Mouse (Mus musculus): ENCODE data around the gene Pmp22. TPM values are rescaled to one million over a fixed set of nuclear protein-coding genes. Genes with fewer than 3 reads are reported as not detected.

Pmp22 gene
- polyA plus RNA-seq, 1 experiment from 2014 or later: 43.7 TPM

DNA sequence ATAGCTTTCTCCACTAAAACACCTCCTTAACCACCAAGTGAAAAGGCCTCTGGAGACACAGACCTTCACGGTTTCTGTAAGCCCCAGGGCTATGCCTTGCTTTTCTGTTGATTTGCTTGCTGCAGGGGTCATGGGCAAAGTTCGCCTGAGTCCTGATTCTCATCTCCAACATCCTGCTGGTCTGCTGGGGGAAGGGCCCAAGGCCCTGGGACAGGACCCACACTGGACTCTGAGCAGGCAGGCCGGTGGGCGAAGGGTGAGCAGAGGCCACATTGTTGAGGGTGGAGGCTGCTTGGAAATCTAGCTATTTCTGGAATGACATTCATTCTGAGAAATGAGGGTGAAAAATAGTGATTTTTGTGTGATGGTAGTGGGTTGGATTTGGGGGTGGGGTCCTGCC is 14.0 kb downstream of the Pmp22 start:
- H3K27me3 ChIP-seq (ENCODE audit: insufficient read depth, poor library complexity, severe bottlenecking): no peaks in the 10 kb centered on the region; the same call in 1 of the 2 replicates
- H3K4me1 ChIP-seq (replicated peaks): peaks cover 16% of the 10 kb centered on the region; the same call in 1 of the 2 replicates
- no peak overlapping the region for H3K27ac ChIP-seq
- WGBS: 79% methylated on average over 4 of the region's 4 CpGs
- DNase-seq (ENCODE audit: low spot score): no peak
- H3K4me3 ChIP-seq: no peak overlapping the region
- no peaks in the 10 kb centered on the region for H3K9me3 ChIP-seq
- H3K36me3 ChIP-seq: peaks cover 3% of the 10 kb centered on the region; the same call in 1 of the 2 replicates

DNA sequence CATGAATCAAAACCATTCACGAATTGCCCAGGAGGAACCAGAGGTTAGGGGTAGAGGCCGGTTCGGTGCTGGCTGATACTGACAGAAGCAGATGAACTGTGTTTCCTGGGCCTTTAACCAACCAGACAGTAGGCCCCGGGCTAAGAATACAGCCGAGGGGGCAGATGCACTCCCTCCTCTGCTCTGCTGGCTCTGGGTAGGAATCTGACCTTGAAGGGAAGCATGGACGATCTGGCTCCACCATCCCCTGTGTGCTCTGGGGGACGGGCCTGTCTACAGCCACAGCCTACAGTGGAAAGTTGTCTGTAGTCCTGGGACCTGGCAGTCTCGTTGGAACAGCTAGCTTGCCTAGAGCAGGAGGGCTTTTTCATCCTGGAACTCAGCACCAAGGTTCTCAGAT is 14.7 kb downstream of the Pmp22 start:
- no peak overlapping the region for H3K27ac ChIP-seq
- WGBS: 81% methylated on average over 8 of the region's 8 CpGs
- H3K4me1 ChIP-seq (replicated peaks): peaks cover 12% of the 10 kb centered on the region; the same call in 1 of the 2 replicates
- no peaks in the 10 kb centered on the region for H3K9me3 ChIP-seq
- DNase-seq (ENCODE audit: low spot score): no peak
- H3K36me3 ChIP-seq: peaks cover 3% of the 10 kb centered on the region; the same call in 1 of the 2 replicates
- no peak overlapping the region for H3K4me3 ChIP-seq
- no peaks in the 10 kb centered on the region; the same call in 1 of the 2 replicates for H3K27me3 ChIP-seq (ENCODE audit: insufficient read depth, poor library complexity, severe bottlenecking)

DNA sequence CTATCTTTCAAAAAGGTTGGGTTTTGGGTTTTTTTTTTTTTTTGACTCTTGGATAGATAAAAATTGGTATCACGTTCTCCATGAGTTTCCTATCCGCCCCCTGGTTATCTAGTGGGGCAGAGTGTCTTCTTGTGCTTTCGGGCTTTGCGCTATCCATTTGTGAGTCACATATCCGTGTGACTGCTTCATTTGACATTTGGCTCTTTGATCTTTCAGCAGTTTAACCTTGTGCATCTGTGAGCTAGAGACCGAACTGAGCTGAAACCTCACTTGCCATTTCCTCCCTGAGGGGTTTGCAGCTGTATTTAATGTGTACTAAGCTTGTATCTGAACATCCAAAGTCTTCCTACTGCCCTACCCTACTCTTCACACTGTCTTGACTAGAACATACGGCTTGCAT is 17.8 kb downstream of the Pmp22 start:
- Histone ChIP-seq H3K4me1 (replicated peaks) (peaks cover 9% of the 10 kb centered on the region; the same call in 1 of the 2 replicates), H3K4me3 (no peak overlapping the region), H3K9me3 (no peaks in the 10 kb centered on the region), H3K27ac (no peak overlapping the region), H3K27me3 (ENCODE audit: insufficient read depth, poor library complexity, severe bottlenecking) (no peaks in the 10 kb centered on the region; the same call in 1 of the 2 replicates), H3K36me3 (no peaks in the 10 kb centered on the region)
- WGBS: 75% methylated on average over 7 of the region's 7 CpGs
- no peak for DNase-seq (ENCODE audit: low spot score)

DNA sequence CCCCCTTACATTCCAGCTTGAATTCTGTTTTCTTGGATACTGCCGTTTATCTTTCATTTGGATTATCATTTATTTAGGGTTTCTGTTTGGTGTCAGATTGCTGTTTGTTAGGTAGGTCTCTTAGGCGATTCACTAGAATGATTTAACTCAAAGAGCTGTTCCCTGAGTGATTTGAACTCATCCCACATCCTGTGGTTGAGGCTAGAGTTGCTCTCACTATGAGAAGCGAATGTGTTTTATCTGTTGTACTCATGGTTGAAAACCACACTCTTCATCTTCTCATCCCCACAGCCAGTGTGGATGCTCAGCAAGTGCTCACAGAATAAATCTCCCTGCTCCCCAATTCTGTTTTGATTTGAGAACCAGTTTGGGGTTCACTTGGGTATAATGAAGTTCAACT is 19.5 kb downstream of the Pmp22 start:
- DNase-seq (ENCODE audit: low spot score): no peak
- Histone ChIP-seq H3K27me3 (ENCODE audit: insufficient read depth, poor library complexity, severe bottlenecking) (no peaks in the 10 kb centered on the region), H3K4me3 (no peak overlapping the region), H3K9me3 (no peaks in the 10 kb centered on the region), H3K4me1 (replicated peaks) (no peaks in the 10 kb centered on the region), H3K27ac (no peak overlapping the region), H3K36me3 (no peaks in the 10 kb centered on the region)
- WGBS: 90% methylated on average over 3 of the region's 3 CpGs

GRCm38 (mm10) chr11:63151857-63152256 is 23.1 kb downstream of the Pmp22 start:
- H3K27me3 ChIP-seq (ENCODE audit: insufficient read depth, poor library complexity, severe bottlenecking): no peaks in the 10 kb centered on the region
- no peaks in the 10 kb centered on the region for H3K4me1 ChIP-seq (replicated peaks)
- WGBS: 86% methylated on average over 5 of the region's 5 CpGs

DNA sequence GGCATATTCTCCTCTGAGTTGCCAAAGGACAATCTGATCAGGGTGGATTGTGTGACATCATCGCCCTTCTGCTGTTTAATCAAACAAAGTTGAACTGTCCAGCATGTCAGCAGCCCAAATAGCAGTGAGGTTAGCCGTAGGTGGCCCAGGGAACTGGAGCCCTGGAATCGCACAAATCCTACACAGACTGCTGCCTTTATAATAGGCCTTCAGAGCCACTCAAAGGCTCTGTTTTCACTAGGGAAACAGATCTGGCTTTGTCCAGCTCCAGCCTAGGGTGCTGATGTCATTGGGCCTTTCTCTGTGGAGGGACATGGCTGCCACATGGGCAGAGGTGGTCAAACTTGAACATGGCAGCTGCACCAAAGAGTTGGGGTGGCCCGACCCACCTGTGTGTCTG is 28.3 kb downstream of the Pmp22 start:
- Histone ChIP-seq H3K36me3 (peaks cover 8% of the 10 kb centered on the region), H3K4me3 (no peak overlapping the region), H3K9me3 (no peaks in the 10 kb centered on the region), H3K4me1 (replicated peaks) (no peaks in the 10 kb centered on the region), H3K27me3 (ENCODE audit: insufficient read depth, poor library complexity, severe bottlenecking) (no peaks in the 10 kb centered on the region), H3K27ac (no peak overlapping the region)
- DNase-seq (ENCODE audit: low spot score): no peak
- WGBS: 85% methylated on average over 4 of the region's 4 CpGs

More at GRCm38 (mm10) chr11:63151857-63152256, 23.1 kb downstream of the Pmp22 start:
- H3K4me3 ChIP-seq: no peak overlapping the region
- H3K27ac ChIP-seq: no peak overlapping the region
- no peaks in the 10 kb centered on the region for H3K9me3 ChIP-seq
- no peak for DNase-seq (ENCODE audit: low spot score)
- H3K36me3 ChIP-seq: no peaks in the 10 kb centered on the region

GRCm38 (mm10) chr11:63160926-63161325 is 32.1 kb downstream of the Pmp22 start:
- H3K27me3 ChIP-seq (ENCODE audit: insufficient read depth, poor library complexity, severe bottlenecking): no peaks in the 10 kb centered on the region
- H3K4me3 ChIP-seq: no peak overlapping the region
- DNase-seq (ENCODE audit: low spot score): no peak
- no peaks in the 10 kb centered on the region for H3K4me1 ChIP-seq (replicated peaks)
- no peak overlapping the region for H3K27ac ChIP-seq
- H3K9me3 ChIP-seq: no peaks in the 10 kb centered on the region
- H3K36me3 ChIP-seq: peaks cover 8% of the 10 kb centered on the region

DNA sequence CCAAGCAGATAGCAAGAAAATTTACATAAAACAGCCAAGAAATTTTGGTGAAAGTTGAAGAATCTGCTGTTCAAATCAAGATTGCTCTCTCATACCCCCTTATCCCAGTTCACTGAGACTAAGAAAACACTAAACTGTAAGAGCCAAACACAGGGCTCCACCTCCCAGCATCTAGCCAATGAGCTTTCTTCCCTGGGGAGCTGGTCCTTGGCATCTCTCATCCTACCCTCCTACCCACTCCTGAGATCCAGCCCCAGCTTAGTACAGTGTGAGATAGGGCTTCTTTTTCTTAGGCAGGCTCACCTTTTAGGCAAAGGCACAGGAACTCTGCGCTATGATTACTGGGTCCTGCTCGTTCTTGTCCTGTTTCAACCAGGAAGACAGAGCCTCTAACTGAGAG is 34.0 kb downstream of the Pmp22 start:
- H3K4me3 ChIP-seq: no peak overlapping the region
- H3K9me3 ChIP-seq: no peaks in the 10 kb centered on the region
- H3K36me3 ChIP-seq: peaks cover 8% of the 10 kb centered on the region
- no peaks in the 10 kb centered on the region for H3K27me3 ChIP-seq (ENCODE audit: insufficient read depth, poor library complexity, severe bottlenecking)
- no peak overlapping the region for H3K27ac ChIP-seq
- WGBS: 89% methylated on average over 2 of the region's 2 CpGs
- no peaks in the 10 kb centered on the region for H3K4me1 ChIP-seq (replicated peaks)
- DNase-seq (ENCODE audit: low spot score): no peak

- 90% methylated on average over 8 of the region's 8 CpGs for WGBS
- Histone ChIP-seq H3K4me1 (replicated peaks) (peaks cover under 1% of the 10 kb centered on the region; the same call in 1 of the 2 replicates), H3K9me3 (no peaks in the 10 kb centered on the region), H3K4me3 (no peak overlapping the region), H3K27me3 (ENCODE audit: insufficient read depth, poor library complexity, severe bottlenecking) (no peaks in the 10 kb centered on the region), H3K27ac (no peak overlapping the region), H3K36me3 (peaks cover 4% of the 10 kb centered on the region)
- DNase-seq (ENCODE audit: low spot score): no peak
Observed at GRCm38 (mm10) chr11:63163550-63163949, 34.8 kb downstream of the Pmp22 start.

- Histone ChIP-seq H3K9me3 (no peaks in the 10 kb centered on the region), H3K27ac (no peak overlapping the region), H3K4me3 (no peak overlapping the region), H3K36me3 (no peaks in the 10 kb centered on the region), H3K4me1 (replicated peaks) (peaks cover 7% of the 10 kb centered on the region; the same call in 1 of the 2 replicates), H3K27me3 (ENCODE audit: insufficient read depth, poor library complexity, severe bottlenecking) (no peaks in the 10 kb centered on the region)
- no peak for DNase-seq (ENCODE audit: low spot score)
- 86% methylated on average over 6 of the region's 6 CpGs for WGBS
Observed at GRCm38 (mm10) chr11:63163986-63164682, 35.4 kb downstream of the Pmp22 start.

DNA sequence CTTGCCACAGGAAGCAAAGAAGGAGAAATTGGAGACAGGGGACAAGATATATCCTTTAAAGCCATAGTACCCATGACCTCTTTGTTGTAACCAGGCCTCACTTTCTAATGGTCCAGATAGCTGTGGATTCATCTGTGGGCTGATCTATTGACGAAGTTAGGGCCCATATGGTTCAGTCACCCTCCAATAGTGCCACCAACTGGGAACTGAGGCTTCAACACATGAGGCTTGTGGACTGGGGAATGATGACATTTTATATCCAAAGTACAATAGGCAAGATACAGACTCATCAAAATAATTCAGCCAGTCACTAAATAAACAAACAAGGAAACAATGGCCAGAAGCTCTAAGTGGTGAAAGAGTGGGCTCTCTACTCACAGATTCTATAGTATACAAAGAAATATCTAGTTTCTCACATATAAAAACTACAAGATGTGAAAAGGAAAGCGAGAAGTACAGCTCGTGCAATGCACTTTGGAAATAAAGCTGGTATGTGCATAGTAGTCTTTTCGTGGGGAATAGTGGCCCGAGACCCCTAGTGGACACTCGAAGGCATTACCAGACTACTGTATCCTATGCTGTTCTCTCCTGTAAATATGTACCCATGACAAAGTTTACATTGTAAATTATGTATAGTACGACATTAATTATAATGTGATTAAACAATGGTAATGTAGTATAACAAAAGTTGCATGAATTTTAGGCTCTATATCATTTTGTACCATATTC is 36.1 kb downstream of the Pmp22 start:
- DNase-seq (ENCODE audit: low spot score): no peak
- H3K9me3 ChIP-seq: no peaks in the 10 kb centered on the region
- H3K4me3 ChIP-seq: no peak overlapping the region
- no peaks in the 10 kb centered on the region for H3K27me3 ChIP-seq (ENCODE audit: insufficient read depth, poor library complexity, severe bottlenecking)
- no peaks in the 10 kb centered on the region for H3K36me3 ChIP-seq
- H3K27ac ChIP-seq: no peak overlapping the region
- 48% methylated on average over 7 of the region's 7 CpGs for WGBS
- peaks cover 8% of the 10 kb centered on the region; the same call in 1 of the 2 replicates for H3K4me1 ChIP-seq (replicated peaks)

DNA sequence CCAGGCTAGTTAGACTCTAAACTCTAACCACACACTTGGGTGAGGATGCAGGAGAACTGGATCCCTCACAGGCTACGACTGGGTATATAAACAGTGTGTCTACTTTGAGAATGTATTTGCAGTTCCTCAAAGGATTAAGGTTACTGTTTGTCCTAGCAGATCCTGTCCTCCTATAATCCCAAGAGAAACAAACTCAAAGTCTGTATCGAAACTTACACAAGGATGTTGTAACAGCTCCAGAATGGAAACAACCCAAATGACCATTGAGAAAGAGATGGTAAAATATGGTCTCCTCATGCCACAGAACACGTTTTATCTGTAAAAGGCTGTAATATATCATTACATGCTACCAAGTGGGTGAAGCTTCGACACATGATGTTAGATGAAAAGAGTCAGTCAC is 39.0 kb downstream of the Pmp22 start:
- no peak overlapping the region for H3K27ac ChIP-seq
- H3K36me3 ChIP-seq: no peaks in the 10 kb centered on the region
- H3K9me3 ChIP-seq: no peaks in the 10 kb centered on the region
- 76% methylated on average over 4 of the region's 4 CpGs for WGBS
- H3K4me1 ChIP-seq (replicated peaks): peaks cover 8% of the 10 kb centered on the region; the same call in 1 of the 2 replicates
- H3K27me3 ChIP-seq (ENCODE audit: insufficient read depth, poor library complexity, severe bottlenecking): no peaks in the 10 kb centered on the region
- DNase-seq (ENCODE audit: low spot score): no peak
- H3K4me3 ChIP-seq: no peak overlapping the region

Data from hindbrain, embryonic 10.5 days (tissue).